Mouse (Mus musculus) hindbrain, postnatal 0 days (tissue): Measurements from ENCODE around the gene Dnal4. TPM values are rescaled to one million over a fixed set of nuclear protein-coding genes. Genes with fewer than 3 reads are reported as not detected.

ENCODE experiments used
- ATAC-seq: fragments of 200-750 bp; cut with Nextera tagmentation; 2 replicates; pipeline ENCODE4 v1.8.0; 2017; ENCODE audit warnings: mild to moderate bottlenecking, moderate TSS enrichment, moderate library complexity
- DNase-seq: peaks from one replicate; pipeline ENCODE4 v3.0.0-alpha.2; 2015; ENCODE audit warnings: low spot score
- H3K27ac ChIP-seq: fragments of 300-500 bp; sonication (generic); 2 replicates; pipeline ENCODE4 v1.5.1; 2014; ENCODE audit warnings: mild to moderate bottlenecking
- H3K27me3 ChIP-seq: fragments of 300-500 bp; sonication (generic); 2 replicates; pipeline ENCODE4 v1.6.1; 2014; ENCODE audit warnings: low read length, mixed read lengths; ENCODE audit not compliant: insufficient read depth
- H3K36me3 ChIP-seq: fragments of 300-500 bp; sonication (generic); 2 replicates; pipeline ENCODE4 v1.6.1; 2014; ENCODE audit warnings: low read length, mixed read lengths; ENCODE audit not compliant: insufficient read depth
- H3K4me1 ChIP-seq: fragments of 300-500 bp; sonication (generic); 2 replicates; pipeline ENCODE4 v1.6.1; 2014; ENCODE audit warnings: antibody characterized with exemption, low read length, mixed read lengths; ENCODE audit not compliant: insufficient read depth
- H3K4me2 ChIP-seq: fragments of 300-500 bp; sonication (generic); 2 replicates; pipeline ENCODE4 v1.6.1; 2014; ENCODE audit warnings: low read depth, mild to moderate bottlenecking, low read length, moderate library complexity, mixed read lengths
- H3K4me3 ChIP-seq: fragments of 300-500 bp; sonication (generic); 2 replicates; pipeline ENCODE4 v1.5.1; 2014; ENCODE audit warnings: low read length
- H3K9ac ChIP-seq: fragments of 300-500 bp; sonication (generic); replicated peaks from 2 replicates; pipeline ENCODE4 v1.6.1; 2014; ENCODE audit warnings: mild to moderate bottlenecking, low read length, moderate library complexity, mixed read lengths
- H3K9me3 ChIP-seq: fragments of 300-500 bp; sonication (generic); 2 replicates; pipeline ENCODE4 v1.6.1; 2016; ENCODE audit warnings: low read length, mixed read lengths
- CTCF ChIP-seq: IDR thresholded peaks from 2 replicates; pipeline ENCODE4 v1.5.1; 2016; ENCODE audit warnings: antibody characterized with exemption, control low read depth, low read depth
- WGBS: fragments of 180-500 bp; shearing (Covaris S2); extraction: QIAGEN DNeasy Blood & Tissue Kit; methylation state at CpG from one replicate; pipeline ENCODE4 v1.1.7; 2014; 5-methylcytosine and 5-hydroxymethylcytosine counted together
- polyA plus RNA-seq: library from polyadenylated mRNA; unstranded; fragments of >200 nt; fragmentation: Nextera tagmentation; extraction: Ambion mirVana; gene quantifications from 2 replicates; pipeline ENCODE4 v1.2.1, GENCODE M21; 2015
- total RNA-seq: library from RNA; depleted of rRNA; stranded (reverse); fragments of >200 nt; gene quantifications from 2 replicates; pipeline ENCODE4 v1.2.3, GENCODE M21; 2014

The Dnal4 gene
- total and polyA plus RNA-seq, 2 experiments from 2014 or later = 50.3 to 54.0 TPM

DNA sequence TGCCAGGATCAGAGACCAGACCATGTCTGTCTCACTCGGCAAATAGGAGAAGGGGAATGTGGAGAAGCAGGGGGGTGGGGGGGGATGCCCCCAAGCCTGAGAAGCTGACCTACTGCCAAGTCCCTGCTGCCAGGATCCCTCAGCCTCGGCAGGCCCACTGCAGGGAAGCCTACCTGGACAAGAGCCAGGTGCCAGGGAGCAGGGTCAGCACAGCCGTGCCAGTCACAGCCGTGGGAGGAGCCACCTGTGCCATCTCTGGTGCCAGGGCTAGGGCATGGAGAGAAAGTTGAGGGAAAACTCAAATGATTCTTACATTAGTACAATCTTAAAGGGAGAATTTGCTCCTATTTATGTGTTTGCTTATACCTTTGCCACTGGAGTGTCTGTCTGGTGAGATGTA is 24.7 kb upstream of the Dnal4 start:
- no peak for TF ChIP-seq CTCF
- Histone ChIP-seq H3K4me1 (peaks cover 8% of the 10 kb centered on the region; the same call in 1 of the 2 replicates), H3K27ac (no peak overlapping the region), H3K4me2 (peak overlapping the region; percentile 73), H3K9me3 (no peaks in the 10 kb centered on the region), H3K36me3 (no peaks in the 10 kb centered on the region), H3K9ac (0 out of 2 replicates have a peak overlapping the region, but pooled peaks have one; percentile 5), H3K4me3 (no peak overlapping the region), H3K27me3 (no peaks in the 10 kb centered on the region)
- WGBS = 13% methylated on average over 4 of the region's 4 CpGs
- no peak for DNase-seq
- no peak for ATAC-seq

DNA sequence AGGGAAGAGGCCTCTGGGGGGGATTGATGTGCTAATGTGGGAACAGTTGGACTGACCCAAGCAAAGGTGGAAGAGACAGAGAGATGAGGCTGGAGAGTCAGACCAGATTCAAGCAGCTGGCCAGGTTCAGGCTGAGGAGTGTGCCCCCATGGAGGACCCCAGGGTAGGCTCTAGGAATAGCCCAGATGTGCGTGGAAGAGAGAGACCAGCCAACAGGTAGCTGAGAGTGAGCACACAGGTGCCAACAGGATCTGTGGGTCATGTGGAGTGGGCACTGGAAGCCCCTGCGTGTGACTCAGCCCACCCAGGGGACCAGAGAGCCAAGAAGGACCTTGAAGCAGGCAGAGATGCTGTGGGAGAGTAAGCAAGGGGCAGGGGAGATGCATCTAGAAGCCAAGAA is 24.0 kb upstream of the Dnal4 start:
- Histone ChIP-seq H3K9me3 (no peaks in the 10 kb centered on the region), H3K4me1 (peaks cover 8% of the 10 kb centered on the region; the same call in 1 of the 2 replicates), H3K9ac (no peak overlapping the region), H3K27me3 (no peaks in the 10 kb centered on the region), H3K4me3 (no peak overlapping the region), H3K36me3 (no peaks in the 10 kb centered on the region), H3K4me2 (no peak overlapping the region), H3K27ac (no peak overlapping the region)
- no peak for ATAC-seq
- no peak for TF ChIP-seq CTCF
- DNase-seq = no peak
- 86% methylated on average over 2 of the region's 2 CpGs for WGBS

DNA sequence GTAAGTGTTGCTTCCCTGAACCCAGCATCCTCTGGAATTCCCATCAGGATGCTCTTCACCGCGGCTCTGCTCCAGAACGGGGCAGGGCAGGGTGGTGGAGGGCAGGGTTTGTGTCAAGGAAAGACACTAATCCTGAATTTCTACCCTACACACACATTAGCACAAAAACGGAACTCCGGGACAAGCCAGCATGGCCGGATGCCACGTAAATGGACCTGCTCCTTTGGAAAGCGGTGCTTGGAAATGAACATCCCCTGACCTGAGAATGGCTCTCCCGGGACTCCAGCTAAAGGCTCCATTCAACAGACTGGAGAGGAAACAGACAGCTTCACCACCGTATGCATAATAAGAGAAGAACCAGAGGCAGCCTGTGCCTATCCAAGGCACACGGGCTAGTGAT is 23.1 kb upstream of the Dnal4 start:
- Histone ChIP-seq H3K4me1 (peaks cover 8% of the 10 kb centered on the region; the same call in 1 of the 2 replicates), H3K27ac (no peak overlapping the region), H3K4me2 (no peak overlapping the region), H3K4me3 (no peak overlapping the region), H3K27me3 (no peaks in the 10 kb centered on the region), H3K9me3 (no peaks in the 10 kb centered on the region), H3K9ac (no peak overlapping the region), H3K36me3 (no peaks in the 10 kb centered on the region)
- TF ChIP-seq CTCF = no peak
- WGBS = 46% methylated on average over 11 of the region's 11 CpGs
- DNase-seq (no peak), ATAC-seq (no peak)

DNA sequence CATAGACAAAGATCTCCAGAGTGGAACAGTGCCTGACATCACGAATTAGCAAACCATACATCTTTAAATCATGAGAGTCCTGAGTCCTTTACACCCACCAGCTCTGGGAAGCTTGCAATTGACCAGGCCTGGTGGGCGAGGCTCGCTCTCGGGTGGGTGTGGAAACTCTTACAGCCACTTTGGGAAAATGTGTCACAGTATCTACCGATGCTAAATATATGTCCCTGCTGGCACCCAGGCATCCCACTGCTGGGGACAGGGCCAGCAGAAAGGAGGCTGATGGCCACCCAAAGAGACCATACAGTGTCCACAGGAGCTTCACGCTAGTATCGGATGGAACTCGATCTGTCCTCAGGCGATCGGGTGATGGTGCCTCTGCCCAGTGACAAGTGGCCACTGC is 20.9 kb upstream of the Dnal4 start:
- no peak overlapping the region for H3K4me2 ChIP-seq
- 88% methylated on average over 10 of the region's 10 CpGs for WGBS
- H3K9ac ChIP-seq = no peak overlapping the region
- H3K27me3 ChIP-seq = no peaks in the 10 kb centered on the region
- DNase-seq (no peak), ATAC-seq (no peak)
- H3K4me3 ChIP-seq = no peak overlapping the region
- no peak overlapping the region for H3K27ac ChIP-seq
- peaks cover 5% of the 10 kb centered on the region; the same call in 1 of the 2 replicates for H3K4me1 ChIP-seq
- no peaks in the 10 kb centered on the region for H3K9me3 ChIP-seq
- no peak for TF ChIP-seq CTCF
- no peaks in the 10 kb centered on the region for H3K36me3 ChIP-seq

DNA sequence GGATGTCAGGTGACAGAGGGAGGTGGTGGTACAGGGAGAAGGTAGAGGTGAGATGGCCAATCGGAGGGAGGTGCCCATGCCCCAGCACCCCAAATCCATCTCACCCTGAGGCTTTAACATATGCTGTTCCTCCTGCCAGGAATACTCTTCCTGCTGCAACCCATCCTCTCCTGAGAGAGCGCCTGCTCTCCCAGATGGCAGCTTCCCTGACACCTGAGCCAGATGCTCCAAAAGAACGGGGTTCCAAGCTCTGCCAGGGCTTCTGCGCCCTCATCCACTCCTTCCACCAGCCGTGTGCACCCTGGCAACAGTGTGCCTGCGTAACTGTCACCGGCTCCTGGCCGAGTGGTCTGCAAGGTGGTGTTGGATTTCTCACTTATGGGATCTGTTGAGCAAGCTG is 20.0 kb upstream of the Dnal4 start:
- peaks cover 5% of the 10 kb centered on the region; the same call in 1 of the 2 replicates for H3K4me1 ChIP-seq
- H3K9ac ChIP-seq = no peak overlapping the region
- TF ChIP-seq CTCF = no peak
- no peaks in the 10 kb centered on the region for H3K27me3 ChIP-seq
- WGBS = 88% methylated on average over 8 of the region's 8 CpGs
- DNase-seq (no peak), ATAC-seq (no peak)
- H3K9me3 ChIP-seq = no peaks in the 10 kb centered on the region
- no peak overlapping the region for H3K4me2 ChIP-seq
- H3K36me3 ChIP-seq = no peaks in the 10 kb centered on the region
- H3K4me3 ChIP-seq = no peak overlapping the region
- H3K27ac ChIP-seq = no peak overlapping the region

DNA sequence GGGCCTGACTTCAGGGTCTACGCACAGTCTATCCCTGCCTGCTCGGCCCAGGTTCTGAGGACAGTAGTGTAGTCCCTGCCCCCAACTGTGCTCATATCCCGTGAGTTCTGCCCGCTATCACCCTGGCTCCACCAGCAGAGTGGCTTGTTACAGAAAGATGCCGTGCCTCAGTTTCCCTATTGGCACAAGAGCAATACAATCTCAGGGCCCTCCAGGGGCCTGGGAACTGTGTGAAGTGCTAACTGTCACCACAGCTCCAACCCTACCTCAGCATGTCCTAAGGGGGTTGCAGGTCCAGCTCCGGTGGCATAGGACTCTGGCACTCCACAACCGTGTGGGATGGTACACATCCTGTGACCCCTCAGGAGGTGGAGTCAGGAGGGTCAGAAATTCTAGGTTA is 19.4 kb upstream of the Dnal4 start:
- DNase-seq = no peak
- Histone ChIP-seq H3K27me3 (no peaks in the 10 kb centered on the region), H3K9ac (no peak overlapping the region), H3K27ac (no peak overlapping the region), H3K4me2 (no peak overlapping the region), H3K36me3 (no peaks in the 10 kb centered on the region), H3K4me3 (no peak overlapping the region), H3K9me3 (no peaks in the 10 kb centered on the region), H3K4me1 (no peaks in the 10 kb centered on the region)
- no peak for ATAC-seq
- WGBS = 85% methylated on average over 7 of the region's 7 CpGs
- TF ChIP-seq CTCF = no peak

DNA sequence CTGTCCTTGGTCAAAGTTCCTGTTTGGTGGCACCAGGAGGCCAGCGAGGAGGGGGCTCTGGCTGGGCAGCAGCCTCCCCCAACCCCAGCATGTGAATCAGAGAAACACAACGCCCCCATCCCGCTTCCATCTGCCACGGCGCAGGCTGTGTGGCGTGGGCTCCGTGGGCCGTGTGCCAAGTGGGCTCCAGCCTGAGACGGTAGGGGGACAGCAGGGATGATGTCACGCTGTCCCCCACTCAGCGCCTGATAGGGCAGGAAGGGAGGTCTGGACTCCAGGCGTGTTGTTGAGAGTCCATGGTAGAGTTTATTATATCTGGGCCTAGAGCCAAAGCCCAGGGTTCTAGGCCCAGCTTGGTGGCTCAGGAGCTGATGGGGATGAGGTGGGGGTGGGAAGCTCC is 18.6 kb upstream of the Dnal4 start:
- H3K27ac ChIP-seq = no peak overlapping the region
- ATAC-seq (peak; percentile 18; the same call in 1 of the 2 replicates), DNase-seq (no peak)
- no peak overlapping the region for H3K4me2 ChIP-seq
- TF ChIP-seq CTCF = no peak
- 65% methylated on average over 12 of the region's 12 CpGs for WGBS
- no peaks in the 10 kb centered on the region for H3K9me3 ChIP-seq
- H3K36me3 ChIP-seq = no peaks in the 10 kb centered on the region
- no peak overlapping the region for H3K9ac ChIP-seq
- no peak overlapping the region for H3K4me3 ChIP-seq
- no peaks in the 10 kb centered on the region for H3K4me1 ChIP-seq
- no peaks in the 10 kb centered on the region for H3K27me3 ChIP-seq
